Mouse (Mus musculus) embryonic fibroblast, embryonic 13.5 days (primary cell): ENCODE measurements around the gene Rtn4rl2.

Source experiments
- CTCF ChIP-seq: IDR thresholded peaks from 2 replicates; pipeline ENCODE4 v1.5.1; 2011; ENCODE audit warnings: mild to moderate bottlenecking, control low read depth, low read length, moderate library complexity, borderline replicate concordance; ENCODE audit not compliant: insufficient read depth
- POLR2A ChIP-seq: IDR thresholded peaks from 2 replicates; pipeline ENCODE4 v1.6.1; 2011; ENCODE audit warnings: low read depth, mild to moderate bottlenecking, control low read depth, low read length, moderate library complexity

DNA sequence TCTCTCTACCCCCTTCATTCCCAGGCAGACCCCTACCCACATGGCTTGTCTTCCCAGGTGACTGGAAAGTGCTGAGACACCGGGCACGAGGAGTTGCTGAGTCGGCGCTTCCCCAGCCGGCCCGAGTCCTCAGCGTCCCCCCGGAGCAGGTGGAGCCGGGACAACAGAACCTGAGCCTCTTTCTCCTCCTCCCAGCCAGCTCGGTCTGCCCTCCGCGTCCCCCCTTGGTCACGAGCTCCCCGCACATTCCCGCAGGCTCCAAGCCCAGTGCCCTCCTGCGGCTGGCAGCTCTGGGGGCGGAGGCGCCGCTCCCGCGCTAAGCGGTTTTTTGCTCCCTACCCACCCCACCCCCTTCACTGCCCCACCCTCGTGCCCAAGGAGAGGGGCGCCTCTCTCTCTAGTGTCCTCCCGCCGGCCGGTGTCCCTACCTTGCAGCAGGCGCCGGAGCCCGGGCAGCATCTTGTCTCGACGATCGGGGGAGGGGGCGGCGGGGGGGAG, at the start of gene Rtn4rl2:
- TF ChIP-seq POLR2A (no peak), CTCF (no peak)
